Mouse (Mus musculus): ENCODE results near the gene Mcam. TPM values are rescaled to one million over a fixed set of nuclear protein-coding genes. Genes with fewer than 3 reads are reported as not detected.

Gene Mcam
- polyA plus RNA-seq, 1 experiment: 66.4 TPM

GRCm38 (mm10) chr9:44188223-44188622 is 54.0 kb downstream of the Mcam start:
- TF ChIP-seq CTCF (IDR thresholded peaks at IDR 0.05; ENCODE audit: borderline replicate concordance, insufficient read depth, low read length): no peak
- no peak for TF ChIP-seq POLR2A (IDR thresholded peaks at IDR 0.05; ENCODE audit: low read depth, low read length)
- Histone ChIP-seq H3K4me3 (ENCODE audit: insufficient read depth, low read length) (no peak overlapping the region), H3K27ac (ENCODE audit: insufficient read depth, low read length) (no peak overlapping the region), H3K4me1 (ENCODE audit: control insufficient read depth, insufficient read depth, low read length) (no peaks in the 10 kb centered on the region; the same call in 1 of the 2 replicates)

- TF ChIP-seq CTCF (IDR thresholded peaks at IDR 0.05; ENCODE audit: borderline replicate concordance, insufficient read depth, low read length) (no peak), POLR2A (IDR thresholded peaks at IDR 0.05; ENCODE audit: low read depth, low read length) (no peak)
- H3K27ac ChIP-seq (ENCODE audit: insufficient read depth, low read length): no peak overlapping the region
- H3K4me1 ChIP-seq (ENCODE audit: control insufficient read depth, insufficient read depth, low read length): no peaks in the 10 kb centered on the region; the same call in 1 of the 2 replicates
- no peak overlapping the region for H3K4me3 ChIP-seq (ENCODE audit: insufficient read depth, low read length)
Observed at GRCm38 (mm10) chr9:44191166-44191565, 56.9 kb downstream of the Mcam start.

GRCm38 (mm10) chr9:44192312-44192711 is 58.0 kb downstream of the Mcam start:
- H3K4me1 ChIP-seq (ENCODE audit: control insufficient read depth, insufficient read depth, low read length): no peaks in the 10 kb centered on the region; the same call in 1 of the 2 replicates
- TF ChIP-seq CTCF (IDR thresholded peaks at IDR 0.05; ENCODE audit: borderline replicate concordance, insufficient read depth, low read length): no peak
- H3K4me3 ChIP-seq (ENCODE audit: insufficient read depth, low read length): no peak overlapping the region
- no peak overlapping the region for H3K27ac ChIP-seq (ENCODE audit: insufficient read depth, low read length)

Other genes with a start within 250 kb of the Mcam start
- gene Thy1, start 91.1 kb upstream of the Mcam start, polyA plus RNA-seq (2011; ENCODE audit: insufficient read length, low read depth, missing spikeins): 930 and 1,281 TPM in 2 replicates
- gene Usp2, start 67.4 kb upstream of the Mcam start, polyA plus RNA-seq (2011; ENCODE audit: insufficient read length, low read depth, missing spikeins): 6.5 and 6.6 TPM in 2 replicates
- 0.12 TPM in 1 of 2 replicates, not detected in the other for gene Mfrp, start 32.7 kb upstream of the Mcam start, polyA plus RNA-seq (2011; ENCODE audit: insufficient read length, low read depth, missing spikeins)
- 25.4 and 36.4 TPM in 2 replicates for gene C1qtnf5, start 27.2 kb upstream of the Mcam start, polyA plus RNA-seq (2011; ENCODE audit: insufficient read length, low read depth, missing spikeins)
- 0.21 and 0.25 TPM in 2 replicates for gene Gm49380, start 21.0 kb upstream of the Mcam start, polyA plus RNA-seq (2011; ENCODE audit: insufficient read length, low read depth, missing spikeins)
- gene Rnf26, start 21.0 kb upstream of the Mcam start, polyA plus RNA-seq (2011; ENCODE audit: insufficient read length, low read depth, missing spikeins): 40.2 and 46.0 TPM in 2 replicates
- 44.1 and 47.7 TPM in 2 replicates for gene Cbl, start 99.6 kb downstream of the Mcam start, polyA plus RNA-seq (2011; ENCODE audit: insufficient read length, low read depth, missing spikeins)
- gene Ccdc153, start 106.2 kb downstream of the Mcam start, polyA plus RNA-seq (2011; ENCODE audit: insufficient read length, low read depth, missing spikeins): not detected in 2 replicates
- not detected in 2 replicates for gene Pdzd3, start 117.0 kb downstream of the Mcam start, polyA plus RNA-seq (2011; ENCODE audit: insufficient read length, low read depth, missing spikeins)
- gene Nlrx1, start 134.1 kb downstream of the Mcam start, polyA plus RNA-seq (2011; ENCODE audit: insufficient read length, low read depth, missing spikeins): 5.9 and 6.6 TPM in 2 replicates
- 1.0 and 1.6 TPM in 2 replicates for gene Abcg4, start 154.1 kb downstream of the Mcam start, polyA plus RNA-seq (2011; ENCODE audit: insufficient read length, low read depth, missing spikeins)
- gene Hinfp, start 171.2 kb downstream of the Mcam start, polyA plus RNA-seq (2011; ENCODE audit: insufficient read length, low read depth, missing spikeins): 13.4 and 16.4 TPM in 2 replicates
- 9.4 and 10.5 TPM in 2 replicates for gene C2cd2l, start 185.8 kb downstream of the Mcam start, polyA plus RNA-seq (2011; ENCODE audit: insufficient read length, low read depth, missing spikeins)
- gene Dpagt1, start 191.6 kb downstream of the Mcam start, polyA plus RNA-seq (2011; ENCODE audit: insufficient read length, low read depth, missing spikeins): 39.7 and 54.7 TPM in 2 replicates
- gene H2afx, start 200.2 kb downstream of the Mcam start, polyA plus RNA-seq (2011; ENCODE audit: insufficient read length, low read depth, missing spikeins): 50.9 and 74.7 TPM in 2 replicates
- 46.8 and 51.9 TPM in 2 replicates for gene Hmbs, start 209.8 kb downstream of the Mcam start, polyA plus RNA-seq (2011; ENCODE audit: insufficient read length, low read depth, missing spikeins)
- 33.8 and 35.4 TPM in 2 replicates for gene Vps11, start 227.2 kb downstream of the Mcam start, polyA plus RNA-seq (2011; ENCODE audit: insufficient read length, low read depth, missing spikeins)
- gene Hyou1, start 245.0 kb downstream of the Mcam start, polyA plus RNA-seq (2011; ENCODE audit: insufficient read length, low read depth, missing spikeins): 88.7 and 101 TPM in 2 replicates

Data from embryonic fibroblast, embryonic 13.5 days (primary cell).